Mouse (Mus musculus) midbrain, postnatal 0 days (tissue): Measurements from ENCODE around the gene Tnks1bp1. TPM values are rescaled to one million over a fixed set of nuclear protein-coding genes. Genes with fewer than 3 reads are reported as not detected.
A peak's percentile ranks its signal among the peaks of the same experiment; 100 is the strongest.

Source experiments
- ATAC-seq: fragments of 200-750 bp; cut with Nextera tagmentation; 2 replicates; pipeline ENCODE4 v1.8.0; 2017; ENCODE audit warnings: moderate number of reproducible peaks, mild to moderate bottlenecking, moderate TSS enrichment, moderate library complexity; ENCODE audit not compliant: low FRiP score
- DNase-seq: peaks from one replicate; pipeline ENCODE4 v3.0.0-alpha.2; 2015; ENCODE audit warnings: low spot score
- H3K27ac ChIP-seq: fragments of 300-500 bp; sonication (generic); 2 replicates; pipeline ENCODE4 v1.5.1; 2014; ENCODE audit warnings: low read depth, mild to moderate bottlenecking, low read length, mixed read lengths
- H3K27me3 ChIP-seq: fragments of 300-500 bp; sonication (generic); 2 replicates; pipeline ENCODE4 v1.6.1; 2014; ENCODE audit warnings: low read length, control low read depth, mixed read lengths; ENCODE audit not compliant: insufficient read depth
- H3K36me3 ChIP-seq: fragments of 300-500 bp; sonication (generic); 2 replicates; pipeline ENCODE4 v1.6.1; 2014; ENCODE audit warnings: low read length, control low read depth, mixed read lengths; ENCODE audit not compliant: insufficient read depth
- H3K4me1 ChIP-seq: fragments of 300-500 bp; sonication (generic); 2 replicates; pipeline ENCODE4 v1.6.1; 2014; ENCODE audit warnings: mild to moderate bottlenecking, control low read depth, antibody characterized with exemption, low read length, mixed read lengths; ENCODE audit not compliant: insufficient read depth
- H3K4me2 ChIP-seq: fragments of 300-500 bp; sonication (generic); 2 replicates; pipeline ENCODE4 v1.6.1; 2014; ENCODE audit warnings: low read depth, mild to moderate bottlenecking, low read length, mixed read lengths; ENCODE audit not compliant: poor library complexity, severe bottlenecking
- H3K4me3 ChIP-seq: fragments of 300-500 bp; sonication (generic); 2 replicates; pipeline ENCODE4 v1.5.1; 2014; ENCODE audit warnings: low read depth, mild to moderate bottlenecking, low read length, moderate library complexity
- H3K9ac ChIP-seq: fragments of 300-500 bp; sonication (generic); replicated peaks from 2 replicates; pipeline ENCODE4 v1.6.1; 2014; ENCODE audit warnings: mild to moderate bottlenecking, low read length, moderate library complexity, mixed read lengths; ENCODE audit not compliant: poor library complexity, severe bottlenecking
- H3K9me3 ChIP-seq: fragments of 300-500 bp; sonication (generic); 2 replicates; pipeline ENCODE4 v1.6.1; 2016; ENCODE audit warnings: low read length, control low read depth
- CTCF ChIP-seq: IDR thresholded peaks from 2 replicates; pipeline ENCODE4 v1.5.1; 2016; ENCODE audit warnings: antibody characterized with exemption, mild to moderate bottlenecking
- WGBS: fragments of 180-500 bp; shearing (Covaris S2); extraction: QIAGEN DNeasy Blood & Tissue Kit; methylation state at CpG from one replicate; pipeline ENCODE4 v1.1.7; 2014; 5-methylcytosine and 5-hydroxymethylcytosine counted together
- polyA plus RNA-seq: library from polyadenylated mRNA; unstranded; fragments of >200 nt; fragmentation: Nextera tagmentation; extraction: Ambion mirVana; gene quantifications from 2 replicates; pipeline ENCODE4 v1.2.1, GENCODE M21; 2015
- total RNA-seq: library from RNA; depleted of rRNA; stranded (reverse); fragments of >200 nt; gene quantifications from 2 replicates; pipeline ENCODE4 v1.2.3, GENCODE M21; 2014

Gene Tnks1bp1
- total and polyA plus RNA-seq, 2 experiments from 2014 or later = 18.0 to 102 TPM

DNA sequence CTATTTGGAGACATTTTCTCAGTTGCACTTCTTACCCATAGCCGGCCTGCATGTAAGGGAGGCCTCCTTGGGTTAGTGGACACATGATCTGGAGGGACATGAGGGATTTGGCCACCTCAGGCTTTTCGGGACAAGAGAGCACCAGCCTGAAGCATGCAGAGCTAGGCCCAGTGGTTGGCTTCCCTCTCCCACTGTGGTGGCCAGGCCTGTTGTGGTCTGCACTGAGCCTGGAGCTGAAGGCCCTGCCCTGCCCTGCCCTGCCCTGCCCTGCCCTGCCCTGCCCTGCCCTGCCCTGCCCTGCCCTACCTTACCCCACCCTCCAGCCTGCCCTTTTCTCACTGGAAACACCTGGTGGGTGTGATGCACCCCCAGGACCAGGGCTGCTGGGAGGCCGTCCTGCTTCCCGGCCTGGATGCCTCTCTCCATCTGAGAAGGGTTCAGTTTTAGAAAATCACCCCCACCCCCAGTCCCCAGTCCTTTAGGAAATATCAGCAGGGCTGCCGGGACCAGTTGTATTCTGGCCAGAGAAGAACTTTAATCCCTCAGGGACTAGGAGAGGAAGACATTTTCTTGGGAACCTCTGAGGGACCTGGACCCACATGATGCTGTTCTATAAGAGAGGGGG is 5.5 kb downstream of the Tnks1bp1 start:
- Histone ChIP-seq H3K9ac (no peak overlapping the region), H3K9me3 (no peaks in the 10 kb centered on the region), H3K4me1 (peaks cover 11% of the 10 kb centered on the region; the same call in 1 of the 2 replicates), H3K27ac (no peak overlapping the region), H3K27me3 (no peaks in the 10 kb centered on the region), H3K36me3 (peaks cover 54% of the 10 kb centered on the region), H3K4me2 (no peak overlapping the region), H3K4me3 (no peak overlapping the region)
- no peak for TF ChIP-seq CTCF
- DNase-seq (no peak), ATAC-seq (no peak)
- WGBS = 87% methylated on average over 5 of the region's 5 CpGs

DNA sequence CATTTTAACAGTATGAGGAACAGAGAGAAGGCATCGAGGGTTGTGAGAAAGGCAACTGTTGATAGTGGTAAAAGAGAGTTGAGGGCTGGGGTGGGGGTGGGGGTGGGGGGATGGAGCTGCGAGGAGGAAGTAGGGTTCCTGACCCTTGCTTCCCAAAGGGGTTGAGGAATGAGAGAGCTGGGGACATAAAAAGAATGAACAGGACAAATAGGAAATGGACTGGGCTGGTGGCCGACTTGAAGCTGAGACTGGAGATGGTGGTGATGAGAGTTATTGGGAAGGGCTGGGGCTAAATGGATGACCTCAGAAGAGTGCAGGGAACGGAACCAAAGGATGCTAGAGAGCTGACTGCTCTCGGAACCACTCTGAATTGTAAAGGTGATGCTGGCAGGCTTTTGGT is 8.9 kb downstream of the Tnks1bp1 start:
- no peak for TF ChIP-seq CTCF
- DNase-seq (no peak), ATAC-seq (no peak)
- Histone ChIP-seq H3K4me1 (no peaks in the 10 kb centered on the region), H3K27me3 (no peaks in the 10 kb centered on the region), H3K4me2 (no peak overlapping the region), H3K9me3 (no peaks in the 10 kb centered on the region), H3K4me3 (no peak overlapping the region), H3K9ac (no peak overlapping the region), H3K27ac (no peak overlapping the region), H3K36me3 (peaks cover 73% of the 10 kb centered on the region)
- WGBS = 81% methylated on average over 5 of the region's 5 CpGs

DNA sequence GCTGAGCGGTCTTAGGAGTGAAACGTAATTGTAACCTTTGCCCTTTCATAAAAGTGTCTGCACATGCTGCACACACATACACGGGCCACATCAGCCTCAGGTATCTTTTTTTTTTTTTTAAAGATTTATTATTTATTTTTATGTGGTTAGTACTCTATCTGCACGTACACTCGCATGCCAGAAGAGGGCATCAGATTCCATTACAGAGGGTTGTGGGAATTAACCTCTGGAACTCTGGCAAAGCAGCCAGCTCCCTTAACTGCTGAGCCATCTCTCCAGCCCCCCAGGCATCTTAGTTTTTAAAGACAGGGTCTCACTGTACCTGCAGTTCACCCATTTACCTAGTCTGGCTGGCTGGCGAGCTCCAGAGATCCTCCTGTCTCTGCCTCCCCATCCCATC is 11.9 kb downstream of the Tnks1bp1 start:
- 96% methylated on average over 6 of the region's 6 CpGs for WGBS
- Histone ChIP-seq H3K4me2 (no peak overlapping the region), H3K36me3 (peaks cover 80% of the 10 kb centered on the region), H3K4me1 (no peaks in the 10 kb centered on the region), H3K27ac (no peak overlapping the region), H3K9ac (no peak overlapping the region), H3K27me3 (no peaks in the 10 kb centered on the region), H3K9me3 (no peaks in the 10 kb centered on the region), H3K4me3 (no peak overlapping the region)
- DNase-seq (no peak), ATAC-seq (no peak)
- no peak for TF ChIP-seq CTCF

DNA sequence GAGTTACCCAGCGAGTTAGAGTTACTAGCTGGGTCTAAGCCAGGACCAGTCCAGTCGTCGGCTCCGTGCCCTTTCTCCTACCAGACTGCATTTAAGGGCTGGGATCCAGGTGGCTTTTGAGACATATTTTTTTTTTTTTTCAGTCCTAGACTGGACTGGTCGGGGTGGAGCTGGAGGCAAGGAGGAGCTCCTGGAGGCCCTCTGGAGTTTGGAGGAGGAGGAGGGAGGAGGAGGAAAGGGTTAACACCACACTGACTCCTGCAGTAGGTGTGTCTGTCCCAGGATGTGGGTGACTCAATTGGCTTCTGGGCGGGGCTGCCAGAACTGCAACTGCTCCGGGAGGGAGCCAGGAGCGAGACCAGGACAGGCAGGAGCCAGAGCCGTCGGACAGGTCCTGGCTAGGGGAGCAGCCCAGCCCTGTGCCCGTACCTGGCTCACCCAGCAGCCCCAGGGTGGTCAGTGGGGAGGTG is 12.8 kb downstream of the Tnks1bp1 start:
- no peaks in the 10 kb centered on the region for H3K9me3 ChIP-seq
- H3K27me3 ChIP-seq = no peaks in the 10 kb centered on the region
- H3K4me2 ChIP-seq = peak overlapping the region; percentile 16; the same call in 1 of the 2 replicates
- no peak overlapping the region for H3K27ac ChIP-seq
- ATAC-seq = peak; percentile 38; the same call in 1 of the 2 replicates
- no peak for TF ChIP-seq CTCF
- 0 out of 2 replicates have a peak overlapping the region, but pooled peaks have one; percentile 24 for H3K9ac ChIP-seq
- H3K36me3 ChIP-seq = peaks cover 71% of the 10 kb centered on the region
- H3K4me1 ChIP-seq = no peaks in the 10 kb centered on the region
- DNase-seq = no peak
- H3K4me3 ChIP-seq = no peak overlapping the region
- 30% methylated on average over 11 of the region's 11 CpGs for WGBS

DNA sequence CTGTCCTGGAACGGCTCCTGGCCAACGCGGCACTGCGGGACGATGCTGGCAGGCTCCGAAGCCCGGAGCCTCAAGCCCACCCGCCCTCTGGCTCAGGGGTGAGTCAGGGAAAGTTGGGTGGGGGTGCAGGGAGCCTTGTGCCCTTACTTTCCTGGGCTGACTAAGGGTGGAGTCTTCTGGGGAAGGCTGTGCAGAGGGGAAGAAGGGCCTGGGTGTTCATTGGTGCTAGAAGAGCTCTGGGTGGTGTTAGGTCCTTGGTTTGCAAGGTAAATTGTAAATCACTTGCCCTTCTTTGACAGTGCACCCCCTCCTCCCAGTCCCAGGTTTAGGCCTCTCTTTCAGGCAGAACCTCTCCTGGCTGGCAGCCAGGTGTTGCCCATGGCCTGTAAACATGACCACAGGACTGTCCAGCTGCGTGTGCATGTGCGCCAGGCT is 13.3 kb downstream of the Tnks1bp1 start:
- WGBS = 58% methylated on average over 10 of the region's 10 CpGs
- ATAC-seq (no peak), DNase-seq (no peak)
- TF ChIP-seq CTCF = no peak
- H3K9me3 ChIP-seq = no peaks in the 10 kb centered on the region
- peak overlapping the region; percentile 16; the same call in 1 of the 2 replicates for H3K4me2 ChIP-seq
- H3K9ac ChIP-seq = 0 out of 2 replicates have a peak overlapping the region, but pooled peaks have one; percentile 24
- no peak overlapping the region for H3K27ac ChIP-seq
- H3K4me3 ChIP-seq = no peak overlapping the region
- no peaks in the 10 kb centered on the region for H3K4me1 ChIP-seq
- no peaks in the 10 kb centered on the region for H3K27me3 ChIP-seq
- peaks cover 66% of the 10 kb centered on the region for H3K36me3 ChIP-seq

DNA sequence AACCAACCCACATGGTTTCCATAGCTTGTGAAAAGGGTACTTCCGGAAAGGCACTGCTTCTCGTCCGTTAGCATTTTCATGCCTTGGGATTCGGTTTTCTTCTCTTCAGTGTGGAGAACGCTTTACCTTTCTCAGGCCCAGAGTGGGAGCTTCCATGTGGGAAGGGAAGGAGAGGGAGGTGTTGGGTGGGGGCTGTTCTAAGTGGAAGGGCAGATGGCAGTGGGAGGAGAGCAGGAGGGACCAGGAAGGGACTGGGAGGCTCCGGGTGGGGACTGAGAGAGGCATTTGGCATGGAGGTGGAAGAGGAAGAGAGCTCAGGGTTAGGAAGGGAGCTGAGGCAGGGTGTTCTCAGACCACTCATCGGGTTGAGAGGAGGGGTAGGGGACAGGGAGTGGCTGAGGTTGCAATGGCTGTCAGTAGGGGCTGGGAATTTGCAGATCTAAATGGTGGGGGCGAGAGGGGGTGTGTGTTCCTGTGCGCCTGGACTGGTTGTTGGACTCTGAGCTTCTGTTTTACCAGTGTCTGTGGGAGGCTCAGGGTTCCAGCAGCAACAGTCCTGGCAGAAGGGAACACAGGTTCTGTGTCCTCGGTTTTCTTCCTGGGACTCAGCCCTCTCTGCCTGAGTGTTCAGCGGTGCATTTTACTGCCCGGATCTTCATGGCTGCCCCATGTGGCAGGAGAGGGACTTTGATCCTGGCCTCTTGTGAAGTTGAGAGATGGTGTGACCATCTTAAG is 17.5 kb downstream of the Tnks1bp1 start:
- no peak for TF ChIP-seq CTCF
- Histone ChIP-seq H3K9ac (no peak overlapping the region), H3K9me3 (no peaks in the 10 kb centered on the region), H3K36me3 (peaks cover 40% of the 10 kb centered on the region), H3K27me3 (no peaks in the 10 kb centered on the region), H3K4me1 (no peaks in the 10 kb centered on the region), H3K27ac (no peak overlapping the region), H3K4me3 (no peak overlapping the region), H3K4me2 (no peak overlapping the region)
- WGBS = 91% methylated on average over 12 of the region's 12 CpGs
- DNase-seq = no peak
- no peak for ATAC-seq
